Mouse (Mus musculus): Measurements from ENCODE around the gene Fgf22. TPM values are rescaled to one million over a fixed set of nuclear protein-coding genes. Genes with fewer than 3 reads are reported as not detected.
"Not testable (repeated sequence)": the region's sequence is repeated elsewhere in the genome, so short reads cannot be mapped to it uniquely, and the experiment has no call there.

Fgf22 gene
- total RNA-seq, 2 experiments from 2014 or later: 1.4 to 2.1 TPM

DNA sequence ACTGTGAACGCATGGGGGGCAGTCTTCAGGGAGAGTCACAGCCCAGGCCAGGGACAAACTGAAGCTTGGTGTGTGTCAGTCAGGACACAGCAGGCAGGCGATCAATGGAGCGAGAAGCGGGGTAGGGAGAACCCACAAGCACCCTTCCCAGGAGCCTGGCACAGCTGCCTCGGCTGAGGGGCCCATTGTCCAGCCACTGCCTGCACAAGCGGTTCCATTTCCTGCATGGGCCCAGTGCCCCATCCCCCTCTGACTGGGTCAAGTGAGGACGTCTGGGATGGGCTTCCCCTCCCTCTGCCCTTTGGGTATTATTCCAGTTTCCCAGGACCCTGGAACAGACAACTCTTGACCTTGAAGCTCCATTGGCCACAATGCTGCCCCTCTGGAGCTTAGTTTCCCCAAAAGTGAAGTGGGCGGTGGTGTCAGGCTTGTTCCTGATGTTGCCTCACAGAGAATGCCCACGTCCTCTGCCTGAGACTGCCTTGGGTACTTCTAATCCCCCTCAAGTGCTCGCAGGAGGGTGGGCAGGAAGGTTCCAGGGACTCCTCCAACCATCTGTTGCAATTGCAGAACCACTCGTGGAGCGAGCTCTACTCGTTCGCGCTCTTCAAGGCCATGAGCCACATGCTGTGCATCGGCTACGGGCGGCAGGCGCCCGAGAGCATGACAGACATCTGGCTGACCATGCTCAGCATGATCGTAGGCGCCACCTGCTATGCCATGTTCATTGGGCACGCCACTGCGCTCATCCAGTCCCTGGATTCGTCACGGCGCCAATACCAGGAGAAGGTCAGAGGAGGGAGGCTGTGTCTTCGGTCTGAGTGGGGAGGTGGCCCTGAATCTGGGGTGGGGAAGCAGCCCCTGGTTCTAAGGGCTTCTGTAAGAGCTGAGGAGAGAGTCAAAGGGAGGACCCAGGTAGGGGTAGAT lies 26.3 kb upstream of the Fgf22 start:
- intact Hi-C loops (cut with DNase I): no loop called here
- DNase-seq (ENCODE audit: low spot score in 2 of 2): peak; percentile 43 to 64

DNA sequence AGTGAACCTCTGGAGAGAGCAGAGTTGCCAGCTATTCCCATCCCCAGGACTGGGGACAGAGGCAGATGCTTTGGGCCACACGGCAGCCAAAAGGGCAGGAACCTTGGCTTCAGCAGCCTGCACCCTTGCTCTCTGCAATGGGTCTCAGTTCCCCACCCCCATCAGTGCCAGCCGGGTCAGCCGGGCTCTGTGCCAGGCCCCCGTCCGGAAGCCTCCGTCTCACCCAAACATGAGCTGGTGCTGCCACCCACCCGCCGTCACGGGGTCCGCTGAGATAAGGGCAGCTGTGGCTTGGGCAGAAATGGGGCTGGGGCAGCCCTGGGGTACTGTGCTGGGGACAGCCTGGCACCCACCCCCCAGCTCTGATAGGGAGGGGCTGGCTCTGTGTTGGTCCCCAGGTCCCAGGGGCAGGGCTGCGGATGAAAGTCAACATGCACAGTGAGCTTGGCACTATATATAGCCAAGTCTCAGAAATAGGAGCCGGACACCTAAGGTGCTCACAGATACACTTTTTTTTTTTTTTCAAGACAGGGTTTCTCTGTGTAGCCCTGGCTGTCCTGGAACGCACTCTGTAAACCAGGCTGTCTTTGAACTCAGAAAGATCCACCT lies 25.4 kb upstream of the Fgf22 start:
- intact Hi-C loops (cut with DNase I): no loop called here
- no peak for DNase-seq (ENCODE audit: low spot score in 2 of 2)

DNA sequence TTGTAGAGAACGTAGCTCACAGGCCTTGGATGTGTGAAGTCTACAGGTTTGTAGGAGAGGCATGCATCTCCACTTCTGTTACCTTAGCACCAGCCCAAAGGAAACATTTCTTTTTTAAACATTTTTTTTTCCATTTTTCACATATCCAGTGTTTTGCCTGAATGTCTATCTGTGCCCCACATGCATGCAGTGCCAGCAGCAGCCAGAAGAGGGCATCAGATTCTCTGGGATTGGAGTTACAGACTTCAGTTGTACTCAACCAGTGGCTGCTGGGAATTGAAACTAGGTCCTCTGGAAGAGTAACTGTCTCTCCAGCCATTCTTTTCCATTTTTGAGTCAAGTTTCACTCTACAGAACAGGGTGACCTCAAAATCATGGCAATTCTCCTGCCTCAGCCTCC lies 22.4 kb upstream of the Fgf22 start:
- intact Hi-C loops (cut with DNase I): no loop called here
- peak; percentile 56 to 65 for DNase-seq (ENCODE audit: low spot score in 2 of 2)

DNA sequence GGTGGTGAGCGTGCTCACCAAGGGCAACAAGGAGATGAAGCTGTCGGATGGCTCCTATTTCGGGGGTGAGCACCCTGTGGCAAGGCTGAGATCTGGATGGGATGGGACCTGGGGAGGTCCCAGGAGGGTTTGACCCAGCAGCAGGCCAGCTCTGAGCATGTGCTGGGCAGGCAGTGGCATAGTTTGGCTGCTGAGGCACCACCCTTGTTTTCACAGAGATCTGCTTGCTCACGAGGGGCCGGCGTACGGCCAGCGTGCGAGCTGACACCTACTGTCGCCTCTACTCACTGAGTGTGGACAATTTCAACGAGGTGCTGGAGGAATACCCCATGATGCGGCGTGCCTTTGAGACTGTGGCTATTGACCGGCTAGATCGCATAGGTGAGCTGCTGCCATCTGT lies 21.0 kb upstream of the Fgf22 start:
- DNase-seq (ENCODE audit: low spot score in 2 of 2): no peak
- intact Hi-C loops (cut with DNase I): no loop called here

DNA sequence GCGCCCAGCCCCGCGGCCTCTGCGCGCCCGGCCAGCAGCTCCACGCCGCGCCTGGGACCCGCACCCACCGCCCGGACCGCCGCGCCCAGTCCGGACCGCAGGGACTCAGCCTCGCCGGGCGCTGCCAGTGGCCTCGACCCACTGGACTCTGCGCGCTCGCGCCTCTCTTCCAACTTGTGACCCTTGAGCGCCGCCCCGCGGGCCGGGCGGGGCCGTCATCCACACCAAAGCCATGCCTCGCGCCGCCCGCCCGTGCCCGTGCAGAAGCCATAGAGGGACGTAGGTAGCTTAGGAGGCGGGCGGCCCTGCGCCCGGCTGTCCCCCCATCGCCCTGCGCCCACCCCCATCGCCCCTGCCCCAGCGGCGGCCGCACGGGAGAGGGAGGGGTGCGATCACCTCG lies 19.5 kb upstream of the Fgf22 start:
- intact Hi-C loops (cut with DNase I): no loop called here
- no peak for DNase-seq (ENCODE audit: low spot score in 2 of 2)

DNA sequence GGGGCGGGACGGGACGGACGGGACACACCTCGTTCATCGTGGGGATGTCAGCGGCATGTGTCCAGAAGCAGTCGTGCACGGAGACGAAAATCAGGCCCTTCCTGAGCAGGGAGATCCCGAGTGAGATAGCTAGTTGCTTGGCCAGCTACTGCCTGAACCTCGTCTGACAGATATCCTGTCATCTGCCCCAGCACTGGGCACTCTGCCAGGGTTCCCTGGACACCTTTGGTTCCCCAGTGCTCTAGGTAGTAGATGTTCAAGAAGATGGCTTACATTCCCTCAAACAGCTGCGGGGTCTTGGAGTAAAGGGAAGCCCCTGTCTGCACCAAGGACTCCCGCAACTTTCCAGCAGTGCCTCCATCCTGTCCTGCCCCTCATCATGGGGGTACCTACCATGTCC lies 18.2 kb upstream of the Fgf22 start:
- intact Hi-C loops (cut with DNase I): no loop called here
- DNase-seq (ENCODE audit: low spot score in 2 of 2): no peak

DNA sequence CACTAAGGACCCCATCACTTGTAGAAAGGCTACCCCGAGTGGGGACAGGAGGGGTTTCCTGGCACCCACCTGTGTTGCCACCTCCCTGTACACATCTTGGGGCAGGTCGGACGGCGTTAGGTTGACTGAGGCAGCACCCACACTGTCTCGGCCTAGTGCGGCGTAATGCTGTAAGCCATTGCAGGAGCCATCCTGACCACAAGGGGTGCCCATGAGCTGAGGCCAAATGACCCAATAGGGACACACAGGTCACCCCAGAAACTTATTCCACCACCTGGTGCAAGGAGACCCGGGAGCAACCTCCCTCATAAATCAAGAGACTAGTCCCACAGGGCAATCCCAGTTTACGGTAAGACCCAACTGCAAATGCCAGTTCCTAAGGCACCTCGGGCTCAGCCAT lies 16.6 kb upstream of the Fgf22 start:
- intact Hi-C loops (cut with DNase I): no loop called here
- DNase-seq (ENCODE audit: low spot score in 2 of 2): no peak

DNA sequence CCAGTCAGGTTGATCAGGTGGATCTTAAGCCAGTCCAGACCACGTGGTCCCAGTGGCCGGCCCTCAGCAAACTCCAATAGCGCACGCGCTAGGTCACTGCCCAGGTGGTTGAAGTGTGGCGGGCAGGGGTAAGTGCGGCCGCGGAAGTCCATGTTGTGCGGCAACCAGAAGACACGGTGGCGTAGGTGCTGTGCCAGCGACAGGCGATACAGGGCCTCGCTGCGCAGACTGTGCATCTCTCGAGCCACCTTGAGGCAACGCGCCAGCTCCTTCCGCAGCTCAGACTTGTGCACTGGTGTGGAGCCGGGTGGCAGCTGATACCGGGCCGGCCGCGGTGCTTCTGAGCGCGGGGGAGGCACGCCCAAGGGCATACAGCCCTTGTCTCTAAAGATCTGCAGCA lies 15.6 kb upstream of the Fgf22 start:
- DNase-seq (ENCODE audit: low spot score in 2 of 2): no peak
- intact Hi-C loops (cut with DNase I): no loop called here

DNA sequence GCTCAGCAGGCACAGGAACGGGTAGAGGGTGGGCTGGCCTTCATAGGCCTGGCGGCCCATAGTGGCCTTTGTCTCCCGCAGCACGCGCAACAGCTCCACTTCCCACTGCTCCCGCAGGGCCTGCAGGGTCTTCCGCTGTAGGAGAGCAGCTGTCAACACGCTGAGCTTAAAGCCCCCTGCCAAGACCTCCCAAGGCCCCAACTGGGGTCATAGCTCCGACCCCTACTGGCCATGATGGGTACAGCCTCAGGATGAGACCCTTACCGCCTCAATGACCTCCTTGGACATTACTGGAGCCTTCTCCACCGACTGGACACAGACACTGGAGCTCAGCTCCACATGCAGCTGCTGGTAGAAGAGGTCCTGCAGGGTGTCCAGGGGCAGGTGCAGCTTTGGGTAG lies 14.0 kb upstream of the Fgf22 start:
- intact Hi-C loops (cut with DNase I): no loop called here
- no peak for DNase-seq (ENCODE audit: low spot score in 2 of 2)

DNA sequence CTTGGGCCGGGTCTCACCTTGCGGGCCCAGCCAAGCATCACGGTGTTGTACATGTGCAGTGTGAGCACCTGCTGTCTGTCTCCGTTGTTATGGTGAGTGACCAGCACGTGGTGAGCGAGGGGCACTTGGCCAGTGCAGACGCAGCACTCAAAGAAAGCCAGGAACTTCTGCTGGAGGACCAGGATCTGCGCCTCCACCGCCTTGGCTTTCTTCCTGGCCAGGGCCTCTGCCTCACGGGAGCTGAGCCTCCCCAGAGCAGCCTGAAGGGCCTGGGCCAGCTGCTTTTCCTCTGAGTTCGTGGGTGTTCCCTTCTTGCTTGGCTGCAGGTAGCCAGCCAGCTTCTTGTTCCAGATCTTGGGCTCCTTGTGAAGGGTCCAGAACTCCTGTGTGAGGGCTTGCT lies 11.7 kb upstream of the Fgf22 start:
- intact Hi-C loops (cut with DNase I): no loop called here
- DNase-seq (ENCODE audit: low spot score in 2 of 2): no peak

DNA sequence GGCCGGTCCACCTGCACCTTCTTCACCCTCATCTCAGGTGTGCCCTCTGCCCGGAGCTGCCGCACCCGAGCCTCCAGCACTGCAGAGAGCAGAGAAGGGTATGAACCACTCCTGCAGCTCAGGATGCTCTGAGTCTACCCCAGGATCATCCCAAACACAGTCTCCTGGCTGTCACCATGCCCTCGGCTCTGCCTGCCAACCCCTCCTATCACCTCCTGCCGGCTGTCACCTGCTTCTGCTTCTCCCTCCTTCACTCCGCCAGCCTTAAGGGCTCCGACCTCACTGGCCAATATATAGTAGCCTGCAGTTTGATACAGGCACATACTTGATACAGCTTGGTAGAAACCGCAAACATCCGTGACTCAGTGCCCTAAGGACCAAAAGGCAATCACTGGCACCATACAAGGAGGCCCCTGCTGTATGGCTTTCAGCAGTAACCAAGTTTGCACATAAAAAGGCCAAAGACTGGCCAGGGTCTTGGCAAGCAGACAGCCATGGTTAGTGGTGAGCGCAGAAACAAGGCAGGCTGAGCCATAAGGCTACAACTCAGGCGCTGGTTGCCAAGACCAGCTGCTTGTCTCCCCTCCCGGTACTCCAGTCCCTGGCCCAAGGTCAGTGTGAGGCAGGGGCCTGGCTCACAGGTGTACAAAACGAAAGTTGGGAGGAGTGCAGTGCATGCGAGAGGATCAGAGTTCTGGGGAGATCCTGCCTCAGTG lies 11.1 kb upstream of the Fgf22 start:
- intact Hi-C loops (cut with DNase I): no loop called here

DNA sequence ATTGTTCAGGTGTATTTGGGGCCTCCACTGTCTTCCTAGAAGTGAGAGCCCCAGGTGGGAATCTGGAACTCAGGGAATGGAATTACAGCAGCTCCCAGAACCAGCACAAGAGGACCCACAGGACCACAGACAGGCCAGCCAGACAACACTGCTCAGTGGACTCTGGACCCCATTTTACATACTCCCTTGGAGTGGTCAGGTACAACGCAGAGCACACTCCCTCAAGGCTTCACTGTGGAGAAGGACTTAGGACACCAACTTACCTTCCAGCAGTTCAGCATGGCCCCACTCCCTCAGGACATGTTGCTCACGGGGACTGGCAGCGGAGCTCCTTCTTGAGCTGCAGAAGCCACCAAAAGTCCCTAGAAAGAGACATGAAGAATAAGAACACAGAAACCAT lies 9.5 kb upstream of the Fgf22 start:
- intact Hi-C loops (cut with DNase I): no loop called here
- DNase-seq (ENCODE audit: low spot score in 2 of 2): no peak

More for the DNA sequence above, 11.1 kb upstream of the Fgf22 start:
- no peak for DNase-seq (ENCODE audit: low spot score in 2 of 2)

DNA sequence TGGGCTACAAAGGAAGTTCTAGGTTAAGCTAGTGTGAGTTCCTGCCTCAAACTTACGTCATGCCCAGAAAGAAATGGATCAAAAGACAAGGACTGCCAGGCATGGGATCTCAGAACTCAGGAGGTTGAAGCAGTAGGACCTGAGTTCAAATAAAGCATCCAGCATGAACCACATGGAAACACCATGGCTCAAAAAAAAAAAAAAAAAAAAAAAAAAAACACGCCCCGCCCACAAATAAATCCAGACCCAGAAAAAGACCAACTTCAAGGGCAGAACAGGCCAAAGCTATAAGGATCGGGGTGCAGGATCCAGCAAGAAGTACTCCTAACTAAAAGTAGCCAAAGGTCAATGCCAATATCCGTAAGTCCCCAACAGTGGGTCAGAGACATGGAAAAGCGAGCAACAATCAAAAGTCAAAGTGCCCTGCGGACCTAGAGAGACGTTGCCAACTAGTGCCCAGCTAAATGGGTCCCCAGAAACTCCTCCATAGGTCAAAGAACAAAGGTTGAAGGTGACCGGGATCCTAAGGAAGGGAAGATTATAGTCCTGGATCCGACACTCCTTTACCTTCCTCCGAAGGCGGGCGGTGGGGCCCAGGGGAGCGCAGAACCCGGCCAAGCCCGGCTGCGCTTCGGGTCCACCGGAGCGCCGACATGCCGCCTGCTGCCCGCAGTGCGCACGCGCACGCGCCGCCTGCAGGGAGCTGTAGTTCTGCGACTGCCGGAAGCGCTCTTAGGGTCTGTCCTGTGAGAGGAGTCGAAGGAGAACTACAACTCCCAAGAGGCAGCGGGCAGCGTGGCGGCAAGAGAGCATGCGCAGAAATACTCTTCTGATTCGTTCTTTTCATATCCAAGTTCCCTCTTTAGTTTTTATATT lies 8.7 kb upstream of the Fgf22 start, which contains the start of gene Polrmt:
TSS of gene Polrmt (minus strand) at position 684 of the 876 bp plus-strand sequence.
- DNase-seq (ENCODE audit: low spot score in 2 of 2): peak; percentile 98 to 99
- intact Hi-C loops (cut with DNase I): no loop called here

DNA sequence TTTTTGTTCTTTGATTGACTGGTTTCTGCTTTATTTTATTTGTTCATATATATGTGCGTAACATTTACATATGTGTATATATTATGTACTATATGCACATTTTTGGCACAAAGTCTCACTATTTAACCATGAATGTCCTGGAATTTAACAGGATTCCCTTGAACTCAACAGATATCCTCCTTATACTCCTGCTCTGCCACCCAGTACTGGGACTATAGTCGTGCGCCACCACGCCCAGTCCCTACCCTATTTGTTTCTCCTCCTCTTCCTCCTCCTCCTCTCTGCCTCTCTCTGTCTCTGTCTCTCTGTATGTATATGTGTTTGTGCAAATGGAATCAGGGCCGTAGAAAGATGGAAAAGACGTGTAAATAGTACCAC lies 8.1 kb upstream of the Fgf22 start:
- intact Hi-C loops (cut with DNase I): no loop called here
- DNase-seq (ENCODE audit: low spot score in 2 of 2): no peak

DNA sequence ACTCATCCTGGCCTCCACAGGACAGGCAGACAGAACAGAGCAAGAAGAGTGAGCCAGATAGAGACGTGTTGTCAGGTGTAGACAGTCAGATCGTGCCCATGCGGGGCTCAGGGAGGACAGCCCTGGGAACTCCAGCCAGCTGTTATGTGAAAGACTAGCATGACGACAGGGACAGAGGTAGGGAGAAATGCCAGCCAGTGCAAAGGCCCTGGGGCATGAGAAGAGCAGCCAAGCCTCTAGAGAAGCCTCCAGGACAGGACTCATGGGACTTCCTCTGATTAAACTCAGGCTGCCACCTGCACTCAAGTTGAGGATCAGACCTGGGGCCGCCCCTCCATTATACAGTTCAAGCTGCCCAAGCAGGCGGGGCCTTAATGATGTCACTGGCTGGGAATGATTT lies 6.4 kb upstream of the Fgf22 start:
- no peak for DNase-seq (ENCODE audit: low spot score in 2 of 2)
- intact Hi-C loops (cut with DNase I): no loop called here

DNA sequence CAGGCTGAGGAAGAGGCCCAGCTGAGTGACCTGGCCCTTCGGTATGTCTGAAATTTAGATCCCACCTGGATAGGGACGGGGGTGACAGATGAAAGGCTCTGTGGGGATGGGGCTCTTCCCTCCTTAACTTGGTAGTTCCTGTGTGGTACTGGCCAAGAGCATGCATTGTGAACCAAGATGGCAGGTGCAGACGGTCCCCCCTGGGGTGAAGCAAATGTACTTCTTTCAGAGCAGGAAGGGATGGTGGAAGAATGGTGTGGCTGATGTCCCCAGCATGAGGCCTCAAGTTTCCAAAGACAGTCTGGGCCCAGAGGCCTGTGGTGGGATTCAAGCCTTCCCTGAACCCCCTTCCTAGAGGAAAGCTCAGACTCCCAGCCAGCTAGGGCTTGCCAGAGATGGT lies 978 bp downstream of the Fgf22 start:
- intact Hi-C loops (cut with DNase I): no loop called here
- no peak for DNase-seq (ENCODE audit: low spot score in 2 of 2)

DNA sequence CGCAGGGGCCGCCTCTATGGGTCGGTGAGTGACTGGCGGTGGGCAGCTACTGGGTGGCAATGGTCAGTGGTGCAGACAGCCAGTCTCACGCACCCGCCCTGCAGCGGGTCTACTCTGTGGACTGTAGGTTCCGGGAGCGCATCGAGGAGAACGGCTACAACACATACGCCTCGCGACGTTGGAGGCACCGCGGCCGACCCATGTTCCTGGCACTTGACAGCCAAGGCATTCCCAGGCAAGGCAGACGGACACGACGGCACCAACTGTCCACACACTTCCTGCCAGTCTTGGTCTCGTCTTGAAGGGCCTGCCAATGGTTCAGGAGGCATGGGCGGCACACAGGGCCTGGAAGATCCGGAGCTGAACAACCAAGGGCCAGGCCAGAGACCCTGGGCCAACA lies 1.8 kb downstream of the Fgf22 start:
- no peak for DNase-seq (ENCODE audit: low spot score in 2 of 2)
- intact Hi-C loops (cut with DNase I): no loop called here

DNA sequence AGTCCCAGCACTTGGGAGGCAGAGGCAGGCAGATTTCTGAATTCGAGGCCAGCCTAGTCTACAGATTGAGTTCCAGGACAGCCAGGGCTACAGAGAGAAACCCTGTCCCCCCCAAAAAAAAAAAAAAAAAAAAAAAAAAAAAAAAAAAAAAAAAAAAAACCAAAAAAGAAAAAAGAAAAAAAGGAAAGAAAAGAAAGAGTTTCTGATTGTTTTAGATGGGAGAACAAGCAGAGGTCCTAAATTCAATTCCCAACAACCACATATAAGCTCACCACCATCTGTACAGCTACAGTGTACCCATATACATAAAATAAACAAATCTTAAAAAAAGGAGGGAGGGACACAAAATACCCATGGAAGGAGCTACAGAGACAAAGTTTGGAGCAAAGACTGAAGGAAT lies 4.8 kb downstream of the Fgf22 start:
- intact Hi-C loops (cut with DNase I); DNase-seq (ENCODE audit: low spot score in 2 of 2): not testable (repeated sequence)

DNA sequence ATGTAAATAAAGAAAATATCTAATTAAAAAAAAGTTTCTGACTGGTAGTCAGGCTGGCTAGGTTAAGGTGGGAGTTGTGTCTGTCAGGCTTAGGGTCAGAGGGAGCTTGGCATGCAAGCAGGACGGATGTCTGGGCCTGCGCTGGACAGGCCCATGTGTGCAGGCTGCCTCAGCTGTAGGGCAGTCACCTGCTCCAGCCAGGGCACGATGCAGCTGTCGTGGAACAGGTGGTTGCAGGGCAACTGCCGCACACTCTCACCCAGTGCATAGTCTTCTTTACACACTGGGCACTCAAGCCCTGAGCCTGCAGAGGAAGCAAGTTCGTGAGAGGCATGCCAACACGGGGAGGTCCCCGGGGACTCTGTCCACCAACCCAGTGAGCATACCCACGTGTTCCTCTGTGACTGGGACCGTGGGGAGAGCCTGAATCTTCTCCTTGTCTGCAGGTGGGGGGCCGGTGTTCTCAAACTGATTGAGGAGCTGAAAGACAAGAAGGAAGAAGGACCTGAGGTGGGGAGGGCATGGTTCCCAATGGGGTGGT lies 5.8 kb downstream of the Fgf22 start:
- DNase-seq (ENCODE audit: low spot score in 2 of 2): no peak
- intact Hi-C loops (cut with DNase I): no loop called here

Data from left cerebral cortex, postnatal 14 days (tissue).